Mouse (Mus musculus) forebrain, embryonic 11.5 days (tissue): ENCODE data around the gene Fam161b. TPM values are rescaled to one million over a fixed set of nuclear protein-coding genes. Genes with fewer than 3 reads are reported as not detected.

ENCODE experiments used
- ATAC-seq: fragments of 200-750 bp; cut with Nextera tagmentation; replicated peaks from 2 replicates; pipeline ENCODE4 v1.8.0; 2017; ENCODE audit warnings: moderate TSS enrichment; ENCODE audit not compliant: low FRiP score
- DNase-seq: peaks from one replicate; pipeline ENCODE4 v3.0.0-alpha.2; 2017; ENCODE audit warnings: low spot score
- H3K27ac ChIP-seq: fragments of 300-500 bp; sonication (generic); 2 replicates; pipeline ENCODE4 v1.5.1; 2014; ENCODE audit warnings: low read depth, low read length
- H3K27me3 ChIP-seq: fragments of 300-500 bp; sonication (generic); 2 replicates; pipeline ENCODE4 v1.6.1; 2014; ENCODE audit warnings: mild to moderate bottlenecking, low read length, mixed read lengths; ENCODE audit not compliant: control insufficient read depth, insufficient read depth
- H3K36me3 ChIP-seq: fragments of 300-500 bp; sonication (generic); 2 replicates; pipeline ENCODE4 v1.6.1; 2014; ENCODE audit warnings: mild to moderate bottlenecking, low read length, moderate library complexity, mixed read lengths; ENCODE audit not compliant: control insufficient read depth, insufficient read depth
- H3K4me1 ChIP-seq: fragments of 300-500 bp; sonication (generic); replicated peaks from 2 replicates; pipeline ENCODE4 v1.6.1; 2014; ENCODE audit warnings: low read length, mixed read lengths; ENCODE audit not compliant: control insufficient read depth, insufficient read depth
- H3K4me2 ChIP-seq: fragments of 300-500 bp; sonication (generic); 2 replicates; pipeline ENCODE4 v1.6.1; 2014; ENCODE audit warnings: low read depth, mild to moderate bottlenecking, low read length, moderate library complexity, mixed read lengths; ENCODE audit not compliant: severe bottlenecking
- H3K4me3 ChIP-seq: fragments of 300-500 bp; sonication (generic); 2 replicates; pipeline ENCODE4 v1.5.1; 2014; ENCODE audit warnings: low read depth, low read length
- H3K9ac ChIP-seq: fragments of 300-500 bp; sonication (generic); 2 replicates; pipeline ENCODE4 v1.6.1; 2014; ENCODE audit warnings: low read length
- H3K9me3 ChIP-seq: fragments of 300-500 bp; sonication (generic); 2 replicates; pipeline ENCODE4 v1.6.1; 2016; ENCODE audit warnings: low read length, mixed read lengths; ENCODE audit not compliant: control insufficient read depth
- WGBS: fragments of 180-500 bp; shearing (Covaris S2); extraction: QIAGEN DNeasy Blood & Tissue Kit; methylation state at CpG from one replicate; pipeline ENCODE4 v1.1.7; 2014; 5-methylcytosine and 5-hydroxymethylcytosine counted together
- polyA plus RNA-seq: library from polyadenylated mRNA; unstranded; fragments of >200 nt; fragmentation: Nextera tagmentation; extraction: Ambion mirVana; gene quantifications from 2 replicates; pipeline ENCODE4 v1.2.1, GENCODE M21; 2014

Gene Fam161b
- polyA plus RNA-seq, 1 experiment from 2014 or later, result 8.0 TPM

- no peak overlapping the region for H3K4me2 ChIP-seq
- 87% methylated on average over 3 of the region's 3 CpGs for WGBS
- no peak overlapping the region for H3K27ac ChIP-seq
- no peaks in the 10 kb centered on the region for H3K36me3 ChIP-seq
- no peaks in the 10 kb centered on the region for H3K4me1 ChIP-seq
- no peak for ATAC-seq
- no peak overlapping the region for H3K9ac ChIP-seq
- no peak overlapping the region for H3K4me3 ChIP-seq
- no peak for DNase-seq
- H3K9me3 ChIP-seq, result no peaks in the 10 kb centered on the region
- no peaks in the 10 kb centered on the region for H3K27me3 ChIP-seq
Observed at GRCm38 (mm10) chr12:84400068-84400467, 38.4 kb upstream of the Fam161b start.

GRCm38 (mm10) chr12:84399663-84400062, 38.0 kb upstream of the Fam161b start:
- no peaks in the 10 kb centered on the region for H3K4me1 ChIP-seq
- H3K27me3 ChIP-seq, result no peaks in the 10 kb centered on the region
- no peak overlapping the region for H3K27ac ChIP-seq
- DNase-seq (no peak), ATAC-seq (no peak)
- no peaks in the 10 kb centered on the region for H3K36me3 ChIP-seq
- H3K4me2 ChIP-seq, result no peak overlapping the region
- H3K9me3 ChIP-seq, result no peaks in the 10 kb centered on the region
- WGBS, result 80% methylated on average over 9 of the region's 9 CpGs
- H3K9ac ChIP-seq, result no peak overlapping the region
- no peak overlapping the region for H3K4me3 ChIP-seq

- WGBS, result 84% methylated on average over 9 of the region's 9 CpGs
- H3K9ac ChIP-seq, result no peak overlapping the region
- ATAC-seq (no peak), DNase-seq (no peak)
- no peak overlapping the region for H3K27ac ChIP-seq
- no peaks in the 10 kb centered on the region for H3K27me3 ChIP-seq
- H3K4me2 ChIP-seq, result no peak overlapping the region
- H3K36me3 ChIP-seq, result no peaks in the 10 kb centered on the region
- H3K4me1 ChIP-seq, result no peaks in the 10 kb centered on the region
- H3K4me3 ChIP-seq, result no peak overlapping the region
- no peaks in the 10 kb centered on the region for H3K9me3 ChIP-seq
Observed at GRCm38 (mm10) chr12:84399135-84399534, 37.5 kb upstream of the Fam161b start.

GRCm38 (mm10) chr12:84398629-84399028, 37.0 kb upstream of the Fam161b start:
- ATAC-seq, result no peak
- Histone ChIP-seq H3K27me3 (no peaks in the 10 kb centered on the region), H3K9me3 (no peaks in the 10 kb centered on the region), H3K27ac (no peak overlapping the region), H3K36me3 (no peaks in the 10 kb centered on the region), H3K4me2 (no peak overlapping the region), H3K9ac (no peak overlapping the region), H3K4me3 (no peak overlapping the region), H3K4me1 (no peaks in the 10 kb centered on the region)
- 88% methylated on average over 5 of the region's 5 CpGs for WGBS
- no peak for DNase-seq

- Histone ChIP-seq H3K27ac (no peak overlapping the region), H3K9ac (no peak overlapping the region), H3K9me3 (no peaks in the 10 kb centered on the region), H3K4me3 (no peak overlapping the region), H3K36me3 (no peaks in the 10 kb centered on the region), H3K4me2 (no peak overlapping the region), H3K27me3 (no peaks in the 10 kb centered on the region), H3K4me1 (no peaks in the 10 kb centered on the region)
- ATAC-seq (no peak), DNase-seq (no peak)
Observed at GRCm38 (mm10) chr12:84397685-84398084, 36.1 kb upstream of the Fam161b start.

- H3K9ac ChIP-seq, result no peak overlapping the region
- DNase-seq, result no peak
- WGBS, result 92% methylated on average over 14 of the region's 14 CpGs
- H3K9me3 ChIP-seq, result no peaks in the 10 kb centered on the region
- H3K27me3 ChIP-seq, result no peaks in the 10 kb centered on the region
- no peaks in the 10 kb centered on the region for H3K36me3 ChIP-seq
- no peak for ATAC-seq
- no peak overlapping the region for H3K4me3 ChIP-seq
- H3K4me2 ChIP-seq, result no peak overlapping the region
- no peaks in the 10 kb centered on the region for H3K4me1 ChIP-seq
- H3K27ac ChIP-seq, result no peak overlapping the region
Observed at GRCm38 (mm10) chr12:84396947-84397679, 35.5 kb upstream of the Fam161b start.

GRCm38 (mm10) chr12:84393847-84394246, 32.2 kb upstream of the Fam161b start:
- H3K4me2 ChIP-seq, result no peak overlapping the region
- H3K9me3 ChIP-seq, result no peaks in the 10 kb centered on the region
- no peaks in the 10 kb centered on the region for H3K36me3 ChIP-seq
- H3K4me1 ChIP-seq, result no peaks in the 10 kb centered on the region
- ATAC-seq (no peak), DNase-seq (no peak)
- H3K27ac ChIP-seq, result no peak overlapping the region
- no peaks in the 10 kb centered on the region for H3K27me3 ChIP-seq
- H3K9ac ChIP-seq, result no peak overlapping the region
- 91% methylated on average over 5 of the region's 5 CpGs for WGBS
- no peak overlapping the region for H3K4me3 ChIP-seq

GRCm38 (mm10) chr12:84392681-84393080, 31.0 kb upstream of the Fam161b start:
- Histone ChIP-seq H3K4me1 (no peaks in the 10 kb centered on the region), H3K9me3 (no peaks in the 10 kb centered on the region), H3K4me2 (no peak overlapping the region), H3K27me3 (no peaks in the 10 kb centered on the region), H3K4me3 (no peak overlapping the region), H3K27ac (no peak overlapping the region), H3K9ac (no peak overlapping the region), H3K36me3 (no peaks in the 10 kb centered on the region)
- WGBS, result 96% methylated on average over 4 of the region's 4 CpGs
- ATAC-seq (no peak), DNase-seq (no peak)

- H3K9me3 ChIP-seq, result no peaks in the 10 kb centered on the region
- DNase-seq (no peak), ATAC-seq (no peak)
- no peak overlapping the region for H3K9ac ChIP-seq
- no peaks in the 10 kb centered on the region for H3K36me3 ChIP-seq
- no peaks in the 10 kb centered on the region for H3K27me3 ChIP-seq
- 87% methylated on average over 6 of the region's 6 CpGs for WGBS
- no peaks in the 10 kb centered on the region for H3K4me1 ChIP-seq
- H3K4me2 ChIP-seq, result no peak overlapping the region
- no peak overlapping the region for H3K4me3 ChIP-seq
- no peak overlapping the region for H3K27ac ChIP-seq
Observed at GRCm38 (mm10) chr12:84390336-84390735, 28.7 kb upstream of the Fam161b start.
